Mouse (Mus musculus) hindbrain, embryonic 16.5 days (tissue): ENCODE results near the gene Gap43. TPM values are rescaled to one million over a fixed set of nuclear protein-coding genes. Genes with fewer than 3 reads are reported as not detected.

Experiments
- ATAC-seq: fragments of 200-750 bp; cut with Nextera tagmentation; 2 replicates; pipeline ENCODE4 v1.8.0; 2017; ENCODE audit warnings: moderate TSS enrichment, moderate library complexity
- H3K27ac ChIP-seq: fragments of 300-500 bp; sonication (generic); 2 replicates; pipeline ENCODE4 v1.5.1; 2014; ENCODE audit warnings: low read depth, mild to moderate bottlenecking, control low read depth, low read length, moderate library complexity
- H3K27me3 ChIP-seq: fragments of 300-500 bp; sonication (generic); replicated peaks from 2 replicates; pipeline ENCODE4 v1.6.1; 2014; ENCODE audit warnings: low read length; ENCODE audit not compliant: control insufficient read depth, insufficient read depth
- H3K36me3 ChIP-seq: fragments of 300-500 bp; sonication (generic); 2 replicates; pipeline ENCODE4 v1.6.1; 2014; ENCODE audit warnings: mild to moderate bottlenecking, low read length, moderate library complexity, mixed read lengths; ENCODE audit not compliant: control insufficient read depth, insufficient read depth
- H3K4me1 ChIP-seq: fragments of 300-500 bp; sonication (generic); 2 replicates; pipeline ENCODE4 v1.6.1; 2014; ENCODE audit warnings: low read depth, low read length; ENCODE audit not compliant: control insufficient read depth, insufficient read depth
- H3K4me2 ChIP-seq: fragments of 300-500 bp; sonication (generic); 2 replicates; pipeline ENCODE4 v1.6.1; 2014; ENCODE audit warnings: mild to moderate bottlenecking, low read length, control low read depth, moderate library complexity
- H3K4me3 ChIP-seq: fragments of 300-500 bp; sonication (generic); 2 replicates; pipeline ENCODE4 v1.5.1; 2014; ENCODE audit warnings: mild to moderate bottlenecking, low read length, control low read depth, moderate library complexity
- H3K9ac ChIP-seq: fragments of 300-500 bp; sonication (generic); 2 replicates; pipeline ENCODE4 v1.6.1; 2014; ENCODE audit warnings: low read depth, mild to moderate bottlenecking, control low read depth, low read length, moderate library complexity
- H3K9me3 ChIP-seq: fragments of 300-500 bp; sonication (generic); 2 replicates; pipeline ENCODE4 v1.6.1; 2014; ENCODE audit warnings: mild to moderate bottlenecking, low read length, moderate library complexity; ENCODE audit not compliant: control insufficient read depth
- WGBS: fragments of 180-500 bp; shearing (Covaris S2); extraction: QIAGEN DNeasy Blood & Tissue Kit; methylation state at CpG from one replicate; pipeline ENCODE4 v1.1.7; 2014; 5-methylcytosine and 5-hydroxymethylcytosine counted together
- polyA plus RNA-seq: library from polyadenylated mRNA; unstranded; fragments of >200 nt; fragmentation: Nextera tagmentation; extraction: Ambion mirVana; gene quantifications from 2 replicates; pipeline ENCODE4 v1.2.1, GENCODE M21; 2015

Gene Gap43
- polyA plus RNA-seq, 1 experiment from 2014 or later: 1,771 TPM

- Histone ChIP-seq H3K9ac (no peak overlapping the region), H3K9me3 (no peaks in the 10 kb centered on the region), H3K27ac (no peak overlapping the region), H3K4me1 (peaks cover 9% of the 10 kb centered on the region), H3K4me2 (no peak overlapping the region), H3K36me3 (no peaks in the 10 kb centered on the region), H3K27me3 (no peaks in the 10 kb centered on the region), H3K4me3 (no peak overlapping the region)
- ATAC-seq: no peak
- WGBS: 62% methylated on average over 8 of the region's 8 CpGs
Observed at GRCm38 (mm10) chr16:42277268-42277667, 63.2 kb downstream of the Gap43 start.

- Histone ChIP-seq H3K4me2 (peak overlapping the region; percentile 45), H3K9ac (no peak overlapping the region), H3K27ac (peak overlapping the region; percentile 69), H3K27me3 (no peaks in the 10 kb centered on the region), H3K4me1 (peaks cover 9% of the 10 kb centered on the region), H3K9me3 (no peaks in the 10 kb centered on the region), H3K36me3 (no peaks in the 10 kb centered on the region), H3K4me3 (no peak overlapping the region)
- WGBS: 30% methylated on average over 15 of the region's 15 CpGs
- ATAC-seq: peak; percentile 59
Observed at GRCm38 (mm10) chr16:42276216-42277141, 64.0 kb downstream of the Gap43 start.

GRCm38 (mm10) chr16:42275518-42276215, 64.8 kb downstream of the Gap43 start:
- H3K36me3 ChIP-seq: no peaks in the 10 kb centered on the region
- WGBS: 18% methylated on average over 14 of the region's 14 CpGs
- H3K4me1 ChIP-seq: peaks cover 9% of the 10 kb centered on the region
- peak; percentile 81 for ATAC-seq
- H3K9me3 ChIP-seq: no peaks in the 10 kb centered on the region
- peak overlapping the region; percentile 43; the same call in 1 of the 2 replicates for H3K9ac ChIP-seq
- peak overlapping the region; percentile 69 for H3K27ac ChIP-seq
- H3K27me3 ChIP-seq: no peaks in the 10 kb centered on the region
- H3K4me3 ChIP-seq: no peak overlapping the region
- peak overlapping the region; percentile 45 for H3K4me2 ChIP-seq

- Histone ChIP-seq H3K9me3 (no peaks in the 10 kb centered on the region), H3K4me1 (peaks cover 20% of the 10 kb centered on the region), H3K27ac (no peak overlapping the region), H3K36me3 (no peaks in the 10 kb centered on the region), H3K9ac (no peak overlapping the region), H3K4me3 (no peak overlapping the region), H3K27me3 (no peaks in the 10 kb centered on the region), H3K4me2 (no peak overlapping the region)
- ATAC-seq: no peak
- WGBS: 78% methylated on average over 1 of the region's 1 CpGs
Observed at GRCm38 (mm10) chr16:42271213-42271612, 69.2 kb downstream of the Gap43 start.

- no peak overlapping the region for H3K9ac ChIP-seq
- no peak overlapping the region for H3K4me3 ChIP-seq
- H3K27me3 ChIP-seq: no peaks in the 10 kb centered on the region
- ATAC-seq: peak; percentile 41
- no peaks in the 10 kb centered on the region for H3K36me3 ChIP-seq
- H3K4me2 ChIP-seq: no peak overlapping the region
- WGBS: 28% methylated on average over 2 of the region's 2 CpGs
- peak overlapping the region; percentile 12 for H3K27ac ChIP-seq
- no peaks in the 10 kb centered on the region for H3K9me3 ChIP-seq
- peaks cover 14% of the 10 kb centered on the region for H3K4me1 ChIP-seq
Observed at GRCm38 (mm10) chr16:42269587-42269967, 70.9 kb downstream of the Gap43 start.

GRCm38 (mm10) chr16:42268843-42269586, 71.4 kb downstream of the Gap43 start:
- Histone ChIP-seq H3K4me1 (peaks cover 14% of the 10 kb centered on the region), H3K4me3 (no peak overlapping the region), H3K9ac (no peak overlapping the region), H3K9me3 (no peaks in the 10 kb centered on the region), H3K36me3 (no peaks in the 10 kb centered on the region), H3K27ac (peak overlapping the region; percentile 31; the same call in 1 of the 2 replicates), H3K4me2 (0 out of 2 replicates have a peak overlapping the region, but pooled peaks have one; percentile 10), H3K27me3 (no peaks in the 10 kb centered on the region)
- 14% methylated on average over 2 of the region's 2 CpGs for WGBS
- ATAC-seq: peak; percentile 91

GRCm38 (mm10) chr16:42265185-42265584, 75.3 kb downstream of the Gap43 start:
- no peak for ATAC-seq
- Histone ChIP-seq H3K4me3 (no peak overlapping the region), H3K27ac (no peak overlapping the region), H3K27me3 (no peaks in the 10 kb centered on the region), H3K4me2 (no peak overlapping the region), H3K9ac (no peak overlapping the region), H3K36me3 (no peaks in the 10 kb centered on the region), H3K9me3 (no peaks in the 10 kb centered on the region), H3K4me1 (peaks cover 14% of the 10 kb centered on the region)
- WGBS: 81% methylated on average over 3 of the region's 3 CpGs

- no peaks in the 10 kb centered on the region for H3K27me3 ChIP-seq
- no peak overlapping the region for H3K4me2 ChIP-seq
- 84% methylated on average over 5 of the region's 5 CpGs for WGBS
- no peak overlapping the region for H3K9ac ChIP-seq
- no peaks in the 10 kb centered on the region for H3K36me3 ChIP-seq
- 0 out of 2 replicates have a peak, but pooled peaks cover 2% of the 10 kb centered on the region for H3K4me1 ChIP-seq
- H3K9me3 ChIP-seq: no peaks in the 10 kb centered on the region
- no peak overlapping the region for H3K4me3 ChIP-seq
- H3K27ac ChIP-seq: no peak overlapping the region
- no peak for ATAC-seq
Observed at GRCm38 (mm10) chr16:42262935-42263542, 77.4 kb downstream of the Gap43 start.
